Mouse (Mus musculus) liver, embryonic 13.5 days (tissue): ENCODE measurements around the gene Ampd1. TPM values are rescaled to one million over a fixed set of nuclear protein-coding genes. Genes with fewer than 3 reads are reported as not detected.

Source experiments
- ATAC-seq: fragments of 200-750 bp; cut with Nextera tagmentation; 2 replicates; pipeline ENCODE4 v1.8.0; 2017; ENCODE audit warnings: low read depth, mild to moderate bottlenecking, moderate number of reproducible peaks, moderate library complexity
- DNase-seq: peaks from one replicate; pipeline ENCODE4 v3.0.0; 2022
- H3K27ac ChIP-seq: fragments of 300-500 bp; sonication (generic); 2 replicates; pipeline ENCODE4 v1.5.1; 2015; ENCODE audit warnings: moderate library complexity, mild to moderate bottlenecking, inconsistent platforms
- H3K27me3 ChIP-seq: fragments of 300-500 bp; sonication (generic); 2 replicates; pipeline ENCODE4 v1.6.1; 2015; ENCODE audit warnings: mild to moderate bottlenecking, inconsistent platforms
- H3K36me3 ChIP-seq: fragments of 300-500 bp; sonication (generic); 2 replicates; pipeline ENCODE4 v1.6.1; 2015; ENCODE audit warnings: mild to moderate bottlenecking, inconsistent platforms
- H3K4me1 ChIP-seq: fragments of 300-500 bp; sonication (generic); replicated peaks from 2 replicates; pipeline ENCODE4 v1.6.1; 2015; ENCODE audit warnings: inconsistent platforms
- H3K4me2 ChIP-seq: fragments of 300-500 bp; sonication (generic); 2 replicates; pipeline ENCODE4 v1.6.1; 2015; ENCODE audit warnings: inconsistent platforms, mild to moderate bottlenecking, moderate library complexity
- H3K4me3 ChIP-seq: fragments of 300-500 bp; sonication (generic); replicated peaks from 2 replicates; pipeline ENCODE4 v1.5.1; 2015; ENCODE audit warnings: mild to moderate bottlenecking, inconsistent platforms
- H3K9ac ChIP-seq: fragments of 300-500 bp; sonication (generic); 2 replicates; pipeline ENCODE4 v1.6.1; 2015; ENCODE audit warnings: mild to moderate bottlenecking, inconsistent platforms
- H3K9me3 ChIP-seq: fragments of 300-500 bp; sonication (generic); replicated peaks from 2 replicates; pipeline ENCODE4 v1.6.1; 2016; ENCODE audit warnings: inconsistent platforms
- WGBS: fragments of 180-500 bp; shearing (Covaris S2); methylation state at CpG from one replicate; pipeline ENCODE4 v1.1.7; 2015; ENCODE audit not compliant: insufficient replicate concordance; 5-methylcytosine and 5-hydroxymethylcytosine counted together
- polyA plus RNA-seq: library from polyadenylated mRNA; unstranded; fragments of >200 nt; fragmentation: Nextera tagmentation; extraction: Ambion mirVana; gene quantifications from 2 replicates; pipeline ENCODE4 v1.2.1, GENCODE M21; 2015

The Ampd1 gene
- polyA plus RNA-seq, 1 experiment from 2014 or later, result 0.38 TPM

DNA sequence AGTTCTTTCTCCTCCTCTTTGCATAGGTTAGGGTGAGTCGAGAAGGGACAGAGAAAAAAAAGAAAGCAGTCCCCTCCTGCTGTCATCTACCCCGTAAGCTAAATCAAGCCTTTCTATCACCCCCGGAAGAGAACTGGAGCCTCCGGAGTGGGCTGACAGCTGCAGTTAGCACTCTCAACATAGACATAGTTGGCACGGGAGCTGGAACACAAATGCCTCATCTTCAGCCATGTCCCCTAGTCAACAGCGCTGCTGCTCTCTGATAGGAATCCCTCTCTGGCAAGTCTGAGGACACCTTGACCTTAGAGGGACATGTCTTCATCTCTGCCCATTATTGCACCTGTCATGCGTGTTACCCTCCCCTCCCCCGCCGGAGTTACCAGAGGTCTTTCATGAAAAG lies 5.5 kb downstream of the Ampd1 start:
- no peak for DNase-seq
- Histone ChIP-seq H3K27me3 (no peaks in the 10 kb centered on the region), H3K4me1 (no peaks in the 10 kb centered on the region), H3K9me3 (no peaks in the 10 kb centered on the region), H3K4me3 (no peak overlapping the region), H3K9ac (no peak overlapping the region), H3K27ac (no peak overlapping the region), H3K36me3 (no peaks in the 10 kb centered on the region), H3K4me2 (no peak overlapping the region)
- ATAC-seq, result no peak
- WGBS, result 72% methylated on average over 9 of the region's 9 CpGs

DNA sequence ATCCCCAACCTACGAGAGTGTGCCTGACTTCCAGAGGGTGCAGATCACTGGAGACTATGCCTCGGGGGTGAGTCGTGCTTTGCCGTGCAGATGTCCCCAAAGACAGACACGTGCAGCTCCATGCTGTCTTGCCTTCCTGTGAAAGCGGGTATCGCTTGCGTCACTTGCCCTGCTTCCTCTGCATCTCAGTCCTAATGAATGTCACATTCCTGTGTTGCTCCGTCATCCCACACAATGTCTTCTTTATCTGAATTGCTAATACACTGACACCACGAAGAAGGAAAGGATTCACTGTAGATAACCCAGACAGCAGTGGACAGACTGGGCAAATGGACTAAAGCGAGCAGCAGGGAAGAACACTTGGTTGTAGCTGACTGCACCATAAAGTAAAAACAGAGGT lies 7.2 kb downstream of the Ampd1 start:
- Histone ChIP-seq H3K9ac (no peak overlapping the region), H3K27ac (no peak overlapping the region), H3K27me3 (no peaks in the 10 kb centered on the region), H3K4me3 (no peak overlapping the region), H3K4me1 (no peaks in the 10 kb centered on the region), H3K36me3 (no peaks in the 10 kb centered on the region), H3K9me3 (no peaks in the 10 kb centered on the region), H3K4me2 (no peak overlapping the region)
- ATAC-seq (no peak), DNase-seq (no peak)
- WGBS, result 63% methylated on average over 11 of the region's 11 CpGs

DNA sequence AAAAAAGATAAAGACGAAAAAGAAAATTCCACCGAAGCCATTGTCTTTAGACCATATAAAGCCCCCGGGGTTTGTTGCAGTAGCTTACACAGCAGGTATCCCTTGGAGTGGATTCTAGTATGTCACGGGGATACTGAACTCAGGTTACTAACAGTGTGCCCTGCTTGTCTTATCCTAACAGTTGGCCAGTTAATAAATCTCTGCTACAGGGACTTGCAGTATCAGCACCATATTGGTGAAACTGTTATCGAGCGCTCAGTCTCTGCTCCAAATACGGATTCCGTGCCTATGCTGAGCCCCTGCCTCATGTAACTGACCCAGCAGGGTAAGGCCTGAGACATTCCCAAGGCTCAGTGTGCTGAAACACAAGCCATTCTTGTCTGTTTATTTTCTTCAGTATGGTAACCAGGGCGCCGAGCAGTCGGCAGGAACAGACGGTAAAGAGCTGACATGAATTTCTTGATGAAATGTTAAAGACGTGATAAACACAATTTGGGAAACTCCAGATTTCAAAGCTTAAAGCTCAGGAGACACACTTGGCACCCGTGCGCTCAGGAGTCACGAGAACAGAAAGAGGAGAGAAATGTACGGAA lies 8.1 kb downstream of the Ampd1 start:
- 82% methylated on average over 17 of the region's 17 CpGs for WGBS
- no peaks in the 10 kb centered on the region for H3K4me1 ChIP-seq
- ATAC-seq (no peak), DNase-seq (no peak)
- H3K4me3 ChIP-seq, result no peak overlapping the region
- H3K9ac ChIP-seq, result no peak overlapping the region
- H3K9me3 ChIP-seq, result no peaks in the 10 kb centered on the region
- no peak overlapping the region for H3K27ac ChIP-seq
- H3K36me3 ChIP-seq, result no peaks in the 10 kb centered on the region
- no peak overlapping the region for H3K4me2 ChIP-seq
- H3K27me3 ChIP-seq, result no peaks in the 10 kb centered on the region

DNA sequence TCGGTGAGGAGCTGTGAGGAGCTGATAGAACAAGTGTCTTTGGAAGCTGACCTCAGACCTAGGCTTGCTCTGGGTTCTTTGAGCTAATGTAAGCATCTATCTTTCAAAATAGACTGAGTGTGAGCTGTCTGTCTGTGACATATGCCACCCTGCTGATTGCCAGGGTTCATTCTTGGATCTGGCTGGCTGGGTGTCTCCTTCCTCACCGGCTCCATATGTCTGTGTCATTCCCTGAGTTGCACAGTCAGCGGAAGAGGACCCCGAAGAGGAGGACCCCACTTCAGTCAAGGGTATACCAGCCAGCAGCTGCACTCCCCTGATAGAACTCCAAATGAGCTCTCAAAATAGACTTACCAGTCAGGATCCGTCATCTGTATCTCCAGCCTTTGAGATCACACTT lies 8.9 kb downstream of the Ampd1 start:
- H3K9me3 ChIP-seq, result no peaks in the 10 kb centered on the region
- no peaks in the 10 kb centered on the region for H3K4me1 ChIP-seq
- H3K4me3 ChIP-seq, result no peak overlapping the region
- DNase-seq (no peak), ATAC-seq (no peak)
- WGBS, result 70% methylated on average over 5 of the region's 5 CpGs
- H3K27me3 ChIP-seq, result no peaks in the 10 kb centered on the region
- no peak overlapping the region for H3K4me2 ChIP-seq
- H3K36me3 ChIP-seq, result no peaks in the 10 kb centered on the region
- no peak overlapping the region for H3K9ac ChIP-seq
- peak overlapping the region; percentile 6; the same call in 1 of the 2 replicates for H3K27ac ChIP-seq

DNA sequence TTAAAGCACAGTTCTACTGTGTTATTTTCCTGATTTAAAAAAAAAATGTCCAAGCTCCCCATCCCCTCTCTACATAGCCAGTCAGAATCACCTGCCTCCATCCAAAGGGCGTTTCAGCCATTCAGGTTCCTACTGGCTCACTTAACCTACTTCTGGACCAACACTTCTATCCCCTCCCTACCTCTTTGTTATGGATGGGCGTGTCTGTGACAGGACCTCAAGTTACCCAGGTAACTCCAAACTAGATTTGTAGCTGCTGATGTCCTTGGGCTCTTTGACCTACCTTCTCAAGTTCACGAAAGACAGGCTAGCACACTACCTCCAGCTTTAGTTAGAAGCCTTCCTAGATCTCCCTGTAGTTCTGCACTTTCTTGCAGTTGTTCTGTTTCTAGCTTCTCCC lies 12.2 kb downstream of the Ampd1 start:
- no peaks in the 10 kb centered on the region for H3K27me3 ChIP-seq
- ATAC-seq (no peak), DNase-seq (no peak)
- 55% methylated on average over 3 of the region's 3 CpGs for WGBS
- no peak overlapping the region for H3K4me2 ChIP-seq
- H3K36me3 ChIP-seq, result no peaks in the 10 kb centered on the region
- H3K9me3 ChIP-seq, result no peaks in the 10 kb centered on the region
- no peak overlapping the region for H3K9ac ChIP-seq
- no peaks in the 10 kb centered on the region for H3K4me1 ChIP-seq
- H3K4me3 ChIP-seq, result no peak overlapping the region
- H3K27ac ChIP-seq, result no peak overlapping the region

DNA sequence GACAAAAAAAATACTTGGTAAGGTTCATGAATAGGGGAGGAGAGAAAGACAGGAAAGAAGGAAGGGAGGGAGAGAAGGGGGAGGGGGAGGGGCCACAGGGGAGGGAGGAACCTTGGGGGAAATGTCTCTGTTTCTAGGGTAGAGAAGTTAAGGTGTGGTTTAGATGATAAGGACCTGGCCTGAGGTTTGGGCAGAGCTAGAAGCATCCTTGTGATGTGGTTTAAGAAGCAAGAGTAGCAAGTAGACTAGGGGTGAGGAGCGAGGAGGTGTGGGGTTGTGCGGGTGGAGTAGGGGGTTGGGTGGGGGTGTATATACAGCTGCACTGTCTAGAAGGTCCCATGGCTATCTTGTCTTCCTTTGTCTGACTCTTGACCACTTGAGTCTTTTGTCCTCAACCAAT lies 17.9 kb downstream of the Ampd1 start:
- Histone ChIP-seq H3K4me1 (no peaks in the 10 kb centered on the region; the same call in 1 of the 2 replicates), H3K27me3 (peaks cover 6% of the 10 kb centered on the region; the same call in 1 of the 2 replicates), H3K4me3 (no peak overlapping the region), H3K27ac (no peak overlapping the region), H3K9ac (no peak overlapping the region), H3K9me3 (no peaks in the 10 kb centered on the region), H3K4me2 (no peak overlapping the region), H3K36me3 (no peaks in the 10 kb centered on the region)
- DNase-seq (no peak), ATAC-seq (0 out of 2 replicates have a peak, but pooled peaks have one; percentile 36)
- 75% methylated on average over 2 of the region's 2 CpGs for WGBS

DNA sequence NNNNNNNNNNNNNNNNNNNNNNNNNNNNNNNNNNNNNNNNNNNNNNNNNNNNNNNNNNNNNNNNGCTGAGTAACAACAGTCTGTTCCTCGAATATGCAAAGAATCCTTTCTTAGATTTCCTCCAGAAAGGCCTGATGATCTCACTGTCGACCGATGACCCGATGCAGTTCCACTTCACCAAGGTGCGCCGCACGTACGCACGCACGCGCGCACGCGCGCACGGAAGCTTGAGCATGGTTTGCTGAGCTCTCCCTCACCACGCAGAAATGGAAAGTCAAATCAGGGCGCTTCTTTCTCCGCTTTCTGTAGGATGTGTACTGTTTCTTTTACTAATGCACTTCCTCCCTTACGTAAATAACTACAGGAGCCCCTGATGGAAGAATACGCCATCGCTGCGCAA lies 24.8 kb downstream of the Ampd1 start:
- Histone ChIP-seq H3K4me1 (peaks cover 19% of the 10 kb centered on the region), H3K27me3 (peaks cover 2% of the 10 kb centered on the region; the same call in 1 of the 2 replicates), H3K4me3 (no peak overlapping the region), H3K36me3 (no peaks in the 10 kb centered on the region), H3K27ac (no peak overlapping the region), H3K9me3 (no peaks in the 10 kb centered on the region), H3K4me2 (no peak overlapping the region), H3K9ac (no peak overlapping the region)
- no peak for ATAC-seq
- WGBS, result 74% methylated on average over 23 of the region's 23 CpGs
- DNase-seq, result no peak

DNA sequence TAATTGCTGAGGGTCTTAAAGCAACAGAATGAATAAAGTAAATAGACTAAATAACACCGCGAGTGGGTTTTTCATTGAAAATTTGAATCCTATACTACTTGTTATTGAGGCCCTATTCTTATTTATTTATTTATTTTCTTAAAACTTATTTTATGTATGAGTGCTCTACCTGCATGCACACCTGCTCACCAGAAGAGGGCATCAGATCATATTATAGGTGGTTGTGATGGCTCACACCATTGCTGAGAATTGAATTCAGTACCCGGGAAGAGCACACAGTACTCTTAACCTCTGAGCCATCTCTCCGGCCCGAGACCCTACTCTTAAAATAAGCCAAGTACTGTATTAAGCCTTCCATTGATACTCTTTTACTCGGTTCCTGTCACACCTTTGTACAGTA lies 25.9 kb downstream of the Ampd1 start:
- no peak for ATAC-seq
- Histone ChIP-seq H3K4me3 (no peak overlapping the region), H3K9me3 (no peaks in the 10 kb centered on the region), H3K27me3 (no peaks in the 10 kb centered on the region), H3K27ac (no peak overlapping the region), H3K9ac (no peak overlapping the region), H3K4me2 (no peak overlapping the region), H3K36me3 (no peaks in the 10 kb centered on the region), H3K4me1 (peaks cover 27% of the 10 kb centered on the region)
- 69% methylated on average over 6 of the region's 6 CpGs for WGBS
- no peak for DNase-seq

DNA sequence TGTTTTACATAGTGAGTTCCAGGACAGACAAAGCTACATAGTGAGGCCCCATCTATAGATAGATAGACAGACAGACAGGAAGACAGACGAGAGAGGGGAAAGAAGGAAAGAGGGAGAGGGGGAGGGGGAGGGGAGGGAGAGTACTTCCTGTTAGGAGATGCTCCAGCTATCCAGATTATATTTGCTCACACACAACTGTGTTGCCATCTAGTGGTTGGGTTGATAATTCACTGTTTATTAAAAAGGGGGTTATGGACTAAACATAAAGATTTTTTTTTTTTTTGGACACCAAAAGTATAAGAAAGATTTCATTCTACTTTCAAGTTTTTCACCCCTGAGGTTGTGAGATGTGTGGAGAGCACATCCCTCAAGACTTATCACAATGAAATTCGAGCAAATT lies 26.9 kb downstream of the Ampd1 start:
- no peaks in the 10 kb centered on the region for H3K27me3 ChIP-seq
- H3K4me2 ChIP-seq, result no peak overlapping the region
- H3K4me3 ChIP-seq, result no peak overlapping the region
- ATAC-seq (no peak), DNase-seq (no peak)
- H3K36me3 ChIP-seq, result no peaks in the 10 kb centered on the region
- H3K9me3 ChIP-seq, result no peaks in the 10 kb centered on the region
- H3K4me1 ChIP-seq, result peaks cover 35% of the 10 kb centered on the region
- no peak overlapping the region for H3K27ac ChIP-seq
- WGBS, result 33% methylated on average over 2 of the region's 2 CpGs
- H3K9ac ChIP-seq, result no peak overlapping the region

DNA sequence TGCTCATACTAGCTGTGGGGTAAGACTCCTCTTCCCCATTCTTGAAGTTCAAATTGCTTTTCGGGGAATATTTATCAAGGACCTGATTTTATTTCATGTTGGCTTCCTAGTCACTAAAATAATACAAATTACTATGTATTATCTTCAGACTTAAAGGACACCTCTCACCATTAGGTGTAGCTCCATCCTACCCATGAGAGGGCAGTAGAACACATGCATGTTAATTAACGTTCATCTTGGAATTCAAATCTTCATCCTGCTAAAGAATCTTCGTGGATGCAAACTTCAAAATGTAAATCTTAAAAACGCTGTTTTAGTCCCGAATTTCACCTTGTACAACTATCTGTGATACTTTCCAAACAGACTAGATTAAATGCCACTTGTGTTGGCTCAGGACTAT lies 27.4 kb downstream of the Ampd1 start:
- DNase-seq (no peak), ATAC-seq (no peak)
- Histone ChIP-seq H3K36me3 (no peaks in the 10 kb centered on the region), H3K4me2 (peak overlapping the region; percentile 100; the same call in 1 of the 2 replicates), H3K4me3 (no peak overlapping the region), H3K9ac (no peak overlapping the region), H3K4me1 (peaks cover 39% of the 10 kb centered on the region), H3K27ac (0 out of 2 replicates have a peak overlapping the region, but pooled peaks have one; percentile 18), H3K27me3 (no peaks in the 10 kb centered on the region), H3K9me3 (no peaks in the 10 kb centered on the region)
- WGBS, result 49% methylated on average over 5 of the region's 5 CpGs

DNA sequence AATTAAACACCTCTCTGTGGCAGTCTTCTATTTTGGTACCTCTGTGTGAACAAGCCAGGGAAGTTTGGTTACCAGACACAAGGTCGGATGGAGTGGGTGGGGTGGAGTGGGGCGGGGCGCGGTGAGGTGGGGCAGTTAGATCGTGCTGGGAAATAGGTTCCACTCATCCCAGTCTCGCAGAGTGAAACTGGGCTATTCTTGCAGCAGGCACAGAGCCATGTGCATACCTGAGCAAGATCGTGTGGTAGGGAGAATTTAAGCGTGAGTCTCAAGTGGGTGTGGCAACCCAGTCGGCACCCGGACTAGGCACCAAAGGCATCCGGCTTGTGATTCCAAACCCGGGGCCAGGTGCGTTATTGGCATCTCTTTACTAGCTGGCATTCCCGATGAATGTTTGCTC lies 28.1 kb downstream of the Ampd1 start:
- DNase-seq, result no peak

More for the DNA sequence above, 28.1 kb downstream of the Ampd1 start:
- peak overlapping the region; percentile 92 for H3K9ac ChIP-seq
- H3K4me2 ChIP-seq, result peak overlapping the region; percentile 100
- peak overlapping the region; percentile 90 for H3K4me3 ChIP-seq
- peak overlapping the region; percentile 85 for H3K27ac ChIP-seq
- ATAC-seq, result peak; percentile 51
- no peaks in the 10 kb centered on the region for H3K36me3 ChIP-seq
- WGBS, result 0% methylated on average over 14 of the region's 14 CpGs
- H3K9me3 ChIP-seq, result no peaks in the 10 kb centered on the region
- peaks cover 42% of the 10 kb centered on the region for H3K4me1 ChIP-seq
- H3K27me3 ChIP-seq, result no peaks in the 10 kb centered on the region
